Mouse (Mus musculus): Measurements from ENCODE around the gene Shb.

Gene Shb

DNA sequence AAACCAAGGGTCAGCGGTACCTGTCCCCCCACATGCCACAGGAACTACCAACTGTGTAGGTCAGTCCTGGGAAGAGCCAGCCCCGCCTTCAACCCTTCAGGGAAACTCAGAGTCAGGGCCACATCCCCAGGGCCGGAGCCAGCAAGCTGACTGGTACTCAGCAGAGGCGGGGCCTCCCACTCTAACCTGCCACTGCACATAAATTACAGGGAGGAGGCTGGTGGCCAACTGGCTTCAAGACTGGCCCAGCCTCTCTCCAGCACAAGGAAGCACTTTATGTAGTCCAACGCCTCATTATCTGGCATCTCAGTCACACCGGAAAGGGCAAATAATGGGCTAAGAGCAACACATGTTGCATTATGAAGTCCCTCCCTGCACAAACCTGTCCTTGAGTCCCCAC, 22.1 kb downstream of the Shb start:
- in situ Hi-C loops (cut with MboI; ENCODE audit: low pct_unique_long_range_greater_than_20kb in 1 of 2, low sequenced_read_pairs in 2 of 2, unreplicated experiment in 1 of 2): no loop called here

DNA sequence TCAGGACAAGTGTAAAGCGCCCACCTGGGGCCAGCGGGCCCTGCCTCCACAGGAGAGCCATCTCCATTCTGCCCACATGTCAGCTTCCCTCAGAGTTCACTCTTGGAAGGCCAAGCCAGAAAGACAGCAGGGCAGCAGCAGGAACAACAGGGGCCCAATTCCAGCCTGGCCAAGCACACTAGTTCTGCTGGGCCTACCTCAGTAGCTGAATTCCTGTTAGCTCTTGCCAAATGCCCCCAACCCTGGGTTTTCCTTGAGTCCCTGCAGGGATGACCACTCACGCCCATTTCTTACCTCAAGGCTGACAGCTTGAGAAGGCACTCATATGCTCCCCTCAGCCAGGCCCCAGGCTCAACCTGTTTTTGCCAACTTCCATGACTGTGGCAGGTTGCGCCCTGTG, 22.9 kb downstream of the Shb start:
- in situ Hi-C loops (cut with MboI; ENCODE audit: low pct_unique_long_range_greater_than_20kb in 1 of 2, low sequenced_read_pairs in 2 of 2, unreplicated experiment in 1 of 2): no loop called here

DNA sequence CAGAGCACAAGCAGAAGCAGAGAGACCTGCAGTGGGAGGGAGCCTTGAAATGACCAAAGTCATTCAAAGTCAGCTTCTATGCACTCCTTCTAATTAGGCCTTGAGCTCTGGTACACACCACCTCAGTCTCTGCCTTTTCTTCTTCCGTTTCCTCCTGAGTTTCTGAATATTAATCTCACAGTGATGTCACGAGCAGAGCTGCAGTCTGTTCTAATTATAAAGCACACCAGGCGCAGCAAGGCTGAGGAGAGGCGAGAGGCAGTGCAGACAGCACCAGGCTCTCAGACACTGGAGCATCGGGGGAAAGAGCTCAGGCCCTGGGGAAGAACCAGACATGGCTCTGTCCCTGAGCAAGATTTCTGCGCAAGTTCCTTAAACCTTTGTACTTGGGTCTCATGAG, 23.8 kb downstream of the Shb start:
- in situ Hi-C loops (cut with MboI; ENCODE audit: low pct_unique_long_range_greater_than_20kb in 1 of 2, low sequenced_read_pairs in 2 of 2, unreplicated experiment in 1 of 2): no loop called here

DNA sequence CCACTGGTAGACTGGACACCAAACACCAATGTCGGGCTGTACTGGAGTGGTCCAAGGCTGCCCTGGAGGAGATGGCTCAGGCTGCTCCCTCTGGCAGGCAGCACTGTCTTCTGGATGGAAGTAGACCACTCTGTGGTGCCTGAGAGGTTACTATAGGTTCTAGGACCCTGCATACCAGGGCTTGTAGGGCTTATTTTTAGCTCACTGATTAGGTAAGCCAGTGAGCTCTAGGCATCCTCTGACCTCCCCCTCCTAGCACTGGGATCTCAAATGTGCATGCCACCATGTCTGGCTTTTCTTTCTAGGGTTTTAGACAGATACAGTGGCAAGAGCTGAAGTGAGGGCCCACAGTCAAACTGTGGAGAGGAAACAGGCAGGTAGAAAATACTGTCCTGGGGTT, 24.8 kb downstream of the Shb start:
- in situ Hi-C loops (cut with MboI; ENCODE audit: low pct_unique_long_range_greater_than_20kb in 1 of 2, low sequenced_read_pairs in 2 of 2, unreplicated experiment in 1 of 2): no loop called here

DNA sequence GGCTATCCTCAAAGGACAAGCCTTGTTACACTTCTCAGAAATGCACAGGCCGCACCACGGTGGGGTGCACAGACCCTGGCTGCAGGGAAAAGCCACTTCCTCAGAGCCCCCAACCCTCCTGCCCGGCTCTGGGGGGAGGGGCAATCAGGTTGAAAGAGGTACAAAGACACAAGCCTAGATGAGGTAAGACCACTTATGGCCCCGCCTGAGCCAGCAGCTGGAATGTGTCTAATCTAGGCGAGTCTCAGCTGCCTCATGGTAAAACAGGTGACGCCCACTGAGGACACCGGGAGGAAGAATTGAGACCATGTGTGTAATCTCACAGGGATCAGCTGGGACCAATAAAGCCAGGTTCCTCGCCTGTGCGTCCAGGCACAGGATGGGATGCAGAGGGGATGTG, 25.2 kb downstream of the Shb start:
- in situ Hi-C loops (cut with MboI; ENCODE audit: low pct_unique_long_range_greater_than_20kb in 1 of 2, low sequenced_read_pairs in 2 of 2, unreplicated experiment in 1 of 2): no loop called here

DNA sequence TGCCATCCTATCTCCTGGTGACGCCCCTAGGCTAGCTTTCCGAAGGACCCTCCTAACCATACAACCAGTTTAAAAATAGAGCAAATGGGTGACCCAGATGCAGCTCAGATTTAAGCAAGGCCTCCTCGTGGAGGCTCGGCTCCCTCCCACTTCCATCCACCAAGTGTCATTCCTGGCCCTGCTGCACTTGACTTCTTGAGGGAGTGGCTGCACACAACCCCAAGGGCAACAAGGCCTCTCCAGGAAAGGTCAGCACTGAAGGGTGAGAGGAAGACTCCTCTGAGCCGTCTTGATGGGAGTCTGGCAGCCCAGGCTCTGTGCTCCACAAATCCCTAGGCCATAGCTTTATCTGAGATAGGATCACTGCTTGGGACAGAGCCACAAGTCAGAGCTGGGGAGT, 25.7 kb downstream of the Shb start:
- in situ Hi-C loops (cut with MboI; ENCODE audit: low pct_unique_long_range_greater_than_20kb in 1 of 2, low sequenced_read_pairs in 2 of 2, unreplicated experiment in 1 of 2): no loop called here

DNA sequence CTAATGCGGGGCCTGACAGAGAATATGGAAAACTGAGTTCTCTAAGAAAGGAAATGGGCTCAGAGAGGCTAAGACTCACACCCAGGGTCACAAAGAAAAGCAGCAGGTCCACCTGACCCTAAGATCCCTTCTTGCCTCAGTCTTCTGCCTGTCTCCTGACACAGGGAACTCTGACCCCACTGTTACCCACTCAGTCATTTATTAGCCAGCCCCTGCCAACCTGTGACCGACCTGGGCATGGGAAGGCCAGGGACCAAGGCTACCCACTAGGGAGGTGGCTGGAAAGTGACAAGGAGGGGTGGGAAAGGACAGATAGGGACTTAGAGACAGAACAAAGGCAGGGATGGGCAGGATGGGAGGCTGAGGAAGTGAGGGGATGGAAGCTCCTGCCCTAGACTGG, 26.6 kb downstream of the Shb start:
- in situ Hi-C loops (cut with MboI; ENCODE audit: low pct_unique_long_range_greater_than_20kb in 1 of 2, low sequenced_read_pairs in 2 of 2, unreplicated experiment in 1 of 2): no loop called here

- in situ Hi-C loops (cut with MboI; ENCODE audit: low pct_unique_long_range_greater_than_20kb in 1 of 2, low sequenced_read_pairs in 2 of 2, unreplicated experiment in 1 of 2): no loop called here
Observed at GRCm38 (mm10) chr4:45505191-45505590, 27.1 kb downstream of the Shb start.

DNA sequence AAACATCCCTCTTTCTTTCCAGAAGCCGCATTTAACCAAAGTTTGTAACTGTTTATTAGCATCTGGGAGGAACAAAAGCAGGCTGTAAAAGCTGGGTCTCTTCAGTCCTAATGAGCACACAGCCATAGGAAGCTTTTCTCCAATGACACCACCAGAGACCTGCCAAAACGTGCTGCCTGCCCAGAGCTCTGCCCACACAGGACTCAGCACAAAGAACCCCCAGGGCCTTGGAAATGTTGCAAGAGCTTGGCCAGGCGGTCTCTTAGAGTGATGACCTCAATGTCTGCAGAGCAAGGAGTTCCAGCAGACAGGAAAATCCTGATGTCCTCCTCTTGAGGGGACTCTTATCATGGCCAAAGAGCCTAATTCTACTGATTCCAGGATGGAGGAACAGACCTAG, 28.5 kb downstream of the Shb start:
- in situ Hi-C loops (cut with MboI; ENCODE audit: low pct_unique_long_range_greater_than_20kb in 1 of 2, low sequenced_read_pairs in 2 of 2, unreplicated experiment in 1 of 2): no loop called here

DNA sequence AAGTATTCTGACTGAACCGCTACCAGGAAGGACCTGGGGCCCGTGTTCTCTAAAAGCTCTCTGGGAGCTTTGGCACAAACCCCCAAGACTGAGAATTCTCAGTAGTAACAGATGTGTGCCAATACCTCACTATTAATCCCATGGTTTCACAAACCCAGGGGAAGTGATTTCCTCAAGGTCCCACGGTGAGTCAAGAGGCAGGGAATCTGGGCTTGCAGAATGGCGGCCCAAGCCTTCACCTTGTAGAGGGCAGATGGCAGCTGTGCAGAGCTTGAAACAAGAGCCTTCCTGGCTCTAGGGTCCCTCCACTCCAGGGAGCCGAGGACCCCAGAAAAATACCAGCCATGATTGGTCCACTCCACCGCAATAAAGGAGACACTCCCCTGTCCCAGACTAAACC, 28.9 kb downstream of the Shb start:
- in situ Hi-C loops (cut with MboI; ENCODE audit: low pct_unique_long_range_greater_than_20kb in 1 of 2, low sequenced_read_pairs in 2 of 2, unreplicated experiment in 1 of 2): no loop called here

DNA sequence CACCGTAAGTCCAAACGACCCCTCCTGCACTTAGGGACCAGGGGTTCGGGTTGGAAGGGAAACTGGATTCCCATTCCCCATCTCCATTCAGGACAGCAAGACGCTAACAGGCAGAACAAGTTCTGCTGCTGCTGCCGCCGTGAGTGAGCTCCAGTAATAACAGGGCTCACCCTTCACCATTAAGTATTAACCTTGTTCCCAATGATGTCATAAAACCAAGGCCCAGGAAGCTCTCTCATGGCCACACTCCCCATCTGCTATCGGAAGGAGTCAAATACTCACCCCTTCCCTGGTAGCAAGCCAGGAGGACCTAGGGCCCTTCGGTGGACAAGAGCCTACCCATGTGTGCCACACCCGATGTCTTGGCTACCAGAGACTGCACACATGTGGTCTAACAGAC, 30.3 kb downstream of the Shb start:
- in situ Hi-C loops (cut with MboI; ENCODE audit: low pct_unique_long_range_greater_than_20kb in 1 of 2, low sequenced_read_pairs in 2 of 2, unreplicated experiment in 1 of 2): no loop called here

DNA sequence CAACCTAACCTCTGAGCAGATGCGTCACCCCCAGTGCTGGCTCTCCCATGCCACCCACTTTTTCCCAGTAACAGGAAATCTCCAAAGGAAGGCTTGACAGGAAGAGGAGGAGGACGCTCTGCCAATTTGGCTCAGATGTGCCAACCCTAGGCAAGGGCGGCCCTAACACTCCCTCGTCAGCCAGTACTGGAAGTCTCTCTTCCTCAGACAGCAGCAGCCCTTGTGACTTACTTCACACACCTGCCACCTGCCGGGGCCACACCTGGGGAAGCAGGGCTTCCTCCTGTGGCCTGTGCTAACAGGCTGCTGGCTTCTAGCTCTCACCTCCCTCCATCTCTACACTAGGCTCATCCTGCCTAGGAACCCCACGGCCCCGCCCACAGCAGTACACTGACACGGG, 31.9 kb downstream of the Shb start:
- in situ Hi-C loops (cut with MboI; ENCODE audit: low pct_unique_long_range_greater_than_20kb in 1 of 2, low sequenced_read_pairs in 2 of 2, unreplicated experiment in 1 of 2): no loop called here

DNA sequence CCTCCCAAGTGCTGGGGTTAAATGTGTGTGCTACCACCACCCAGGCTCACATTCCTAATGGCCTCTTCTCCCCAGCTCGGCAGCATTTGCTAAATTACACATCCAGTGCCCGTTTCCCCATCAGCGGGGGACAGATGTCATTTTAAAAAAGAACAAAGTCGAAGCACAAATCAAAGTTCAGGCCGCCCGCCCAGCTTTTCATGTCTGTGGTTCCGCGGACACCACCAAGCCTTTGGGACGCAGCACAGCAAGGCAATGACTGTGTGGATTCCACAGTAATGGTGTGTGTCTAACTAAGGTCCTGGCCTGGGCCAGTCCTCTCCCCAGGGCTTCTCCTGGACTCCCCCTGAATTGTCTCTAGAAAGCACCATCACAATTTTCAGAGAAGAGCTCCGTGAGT, 32.7 kb downstream of the Shb start:
- in situ Hi-C loops (cut with MboI; ENCODE audit: low pct_unique_long_range_greater_than_20kb in 1 of 2, low sequenced_read_pairs in 2 of 2, unreplicated experiment in 1 of 2): no loop called here

GRCm38 (mm10) chr4:45499081-45499480, 33.2 kb downstream of the Shb start:
- in situ Hi-C loops (cut with MboI; ENCODE audit: low pct_unique_long_range_greater_than_20kb in 1 of 2, low sequenced_read_pairs in 2 of 2, unreplicated experiment in 1 of 2): no loop called here

- in situ Hi-C loops (cut with MboI; ENCODE audit: low pct_unique_long_range_greater_than_20kb in 1 of 2, low sequenced_read_pairs in 2 of 2, unreplicated experiment in 1 of 2): no loop called here
Observed at GRCm38 (mm10) chr4:45498345-45498744, 33.9 kb downstream of the Shb start.

DNA sequence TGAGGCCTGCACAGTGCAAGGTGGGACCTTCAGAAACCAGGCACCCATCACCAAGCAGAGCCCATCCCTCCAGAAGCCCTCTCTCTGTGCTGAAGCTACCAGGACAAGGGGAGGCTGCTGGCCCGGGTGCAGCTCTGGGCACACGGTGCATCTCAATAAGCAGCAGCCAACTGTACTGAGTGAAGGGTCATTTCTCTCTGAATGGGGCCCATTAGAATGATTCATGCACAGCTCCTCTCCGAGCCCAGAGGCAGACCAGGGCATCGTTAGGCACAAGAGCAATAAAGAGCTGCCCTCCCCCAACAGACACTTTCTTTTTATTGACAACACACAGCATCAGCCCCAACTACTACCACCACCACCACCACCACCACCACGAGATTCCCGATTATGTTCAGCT, 35.0 kb downstream of the Shb start:
- in situ Hi-C loops (cut with MboI; ENCODE audit: low pct_unique_long_range_greater_than_20kb in 1 of 2, low sequenced_read_pairs in 2 of 2, unreplicated experiment in 1 of 2): no loop called here

DNA sequence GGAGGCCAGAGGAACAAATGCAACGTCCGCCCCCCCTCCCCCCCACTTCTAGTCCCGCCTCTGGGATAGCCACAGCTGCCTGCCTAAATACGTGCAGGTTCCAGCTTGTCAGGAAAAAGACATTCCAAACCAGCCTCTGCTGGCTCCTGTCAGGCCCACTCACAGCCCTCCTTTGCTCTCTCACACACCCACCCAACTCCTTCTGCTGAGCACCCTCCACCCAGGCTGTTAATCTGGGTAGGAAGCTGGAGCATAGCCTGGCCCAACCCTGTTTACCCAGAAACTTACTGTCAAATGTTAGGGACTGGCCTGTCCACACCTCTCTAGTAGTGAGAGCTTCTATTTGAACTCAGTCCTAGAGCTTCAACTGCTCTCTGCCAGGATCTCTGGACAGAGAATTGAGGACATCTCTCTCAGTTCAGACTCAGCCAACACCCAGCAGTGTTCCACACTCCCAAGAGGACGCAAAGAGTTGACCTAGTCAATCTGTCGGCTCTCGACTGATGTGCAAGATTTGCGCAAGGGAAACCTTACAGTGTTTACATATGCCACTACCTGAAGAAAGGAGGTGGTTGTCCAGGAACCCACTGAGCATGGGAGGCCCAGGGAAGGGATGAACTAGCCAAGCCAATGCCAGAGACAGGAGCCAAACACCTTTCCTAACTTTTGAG, 36.6 kb downstream of the Shb start:
- in situ Hi-C loops (cut with MboI; ENCODE audit: low pct_unique_long_range_greater_than_20kb in 1 of 2, low sequenced_read_pairs in 2 of 2, unreplicated experiment in 1 of 2): no loop called here

DNA sequence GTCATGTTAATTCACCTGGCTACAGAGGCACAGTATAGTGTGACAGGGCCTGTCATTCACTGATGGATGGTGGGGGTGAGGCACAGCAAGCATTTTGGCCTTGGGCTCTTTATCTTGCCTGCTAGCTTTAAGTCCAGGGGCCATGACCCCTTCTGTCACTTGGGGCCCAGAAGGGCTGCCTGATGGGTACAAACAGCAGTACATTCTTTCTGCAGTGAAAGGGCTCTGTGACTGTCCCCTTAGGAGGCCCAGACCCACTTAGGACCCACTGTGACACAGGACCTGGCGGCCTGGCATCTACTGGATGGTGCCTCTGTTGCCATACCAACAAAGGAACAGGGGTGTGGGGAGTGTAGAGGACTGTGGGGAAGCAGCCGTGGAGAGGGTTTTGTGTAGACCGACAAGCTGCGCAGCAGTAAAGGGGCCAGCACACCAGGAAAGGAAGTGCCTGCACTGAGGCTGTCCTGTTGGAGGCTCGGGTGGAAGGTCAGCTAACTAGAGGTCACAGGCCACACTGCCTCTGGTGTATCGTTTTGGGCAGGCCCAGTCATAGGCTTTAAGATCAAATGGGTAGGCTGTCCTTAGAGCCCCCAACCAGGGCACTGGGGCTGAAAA, 38.4 kb downstream of the Shb start:
- in situ Hi-C loops (cut with MboI; ENCODE audit: low pct_unique_long_range_greater_than_20kb in 1 of 2, low sequenced_read_pairs in 2 of 2, unreplicated experiment in 1 of 2): no loop called here

DNA sequence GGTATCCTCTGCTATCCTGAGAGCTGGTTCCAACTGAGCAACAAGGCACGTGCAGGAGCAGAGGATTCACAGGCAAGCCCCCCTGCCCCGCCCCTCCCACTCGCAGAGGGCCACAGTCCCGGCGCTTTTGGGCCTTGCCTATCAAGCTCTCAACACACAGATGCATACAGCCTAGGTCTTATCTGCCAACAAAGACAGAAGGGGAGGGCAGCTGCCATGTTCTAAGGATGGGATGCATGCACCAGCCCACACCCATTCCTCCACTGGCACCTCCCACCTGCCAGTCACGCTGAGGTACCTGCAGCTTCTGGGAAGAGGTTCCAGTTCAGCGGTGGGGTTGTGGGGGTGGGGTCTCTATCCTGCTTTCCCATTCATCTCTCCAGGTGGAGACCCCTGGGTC, 39.2 kb downstream of the Shb start:
- in situ Hi-C loops (cut with MboI; ENCODE audit: low pct_unique_long_range_greater_than_20kb in 1 of 2, low sequenced_read_pairs in 2 of 2, unreplicated experiment in 1 of 2): no loop called here

DNA sequence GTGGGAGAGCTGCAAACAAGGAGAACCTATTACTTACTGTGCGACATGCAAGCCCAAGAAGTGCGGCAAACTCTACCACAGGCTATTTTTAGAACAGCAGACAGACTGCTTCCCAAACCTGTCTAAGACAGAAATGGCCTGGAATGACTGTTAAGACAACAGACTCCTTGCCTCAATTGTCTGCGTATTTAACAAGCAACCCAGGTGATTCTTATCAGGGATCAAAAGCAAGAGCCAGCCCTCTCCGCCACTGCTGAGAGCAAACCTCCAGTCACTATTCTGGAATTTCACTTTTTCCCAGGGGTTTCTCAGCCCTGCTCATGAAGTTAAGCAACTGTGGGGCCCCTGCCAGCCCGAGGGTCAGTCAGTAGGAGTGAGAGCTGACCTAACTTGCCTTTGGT, 39.6 kb downstream of the Shb start:
- in situ Hi-C loops (cut with MboI; ENCODE audit: low pct_unique_long_range_greater_than_20kb in 1 of 2, low sequenced_read_pairs in 2 of 2, unreplicated experiment in 1 of 2): no loop called here
